Mouse (Mus musculus) stomach, embryonic 16.5 days (tissue): ENCODE measurements at regions not wholly inside any gene's neighbourhood (a gene's known extent, or its start where the extent isn't known, plus 50 kb on each side); places are given as distances from the start of the nearest gene placed in this dataset.

Source experiments
- ATAC-seq: fragments of 200-750 bp; cut with Nextera tagmentation; 2 replicates; pipeline ENCODE4 v1.8.0; 2017; ENCODE audit warnings: moderate number of reproducible peaks, moderate TSS enrichment; ENCODE audit not compliant: insufficient read depth, low FRiP score
- H3K27ac ChIP-seq: fragments of 300-500 bp; sonication (generic); 2 replicates; pipeline ENCODE4 v1.5.1; 2014; ENCODE audit warnings: low read length
- H3K27me3 ChIP-seq: fragments of 300-500 bp; sonication (generic); 2 replicates; pipeline ENCODE4 v1.6.1; 2014; ENCODE audit warnings: low read length, control low read depth, mixed read lengths; ENCODE audit not compliant: control insufficient read depth, insufficient read depth
- H3K36me3 ChIP-seq: fragments of 300-500 bp; sonication (generic); 2 replicates; pipeline ENCODE4 v1.6.1; 2014; ENCODE audit warnings: low read length; ENCODE audit not compliant: control insufficient read depth, insufficient read depth
- H3K4me1 ChIP-seq: fragments of 300-500 bp; sonication (generic); 2 replicates; pipeline ENCODE4 v1.6.1; 2014; ENCODE audit warnings: low read length, control low read depth, mixed read lengths; ENCODE audit not compliant: control insufficient read depth, insufficient read depth
- H3K4me2 ChIP-seq: fragments of 300-500 bp; sonication (generic); 2 replicates; pipeline ENCODE4 v1.6.1; 2014; ENCODE audit warnings: low read depth, low read length, mixed read lengths
- H3K4me3 ChIP-seq: fragments of 300-500 bp; sonication (generic); replicated peaks from 2 replicates; pipeline ENCODE4 v1.5.1; 2014; ENCODE audit warnings: mild to moderate bottlenecking, low read length
- H3K9ac ChIP-seq: fragments of 300-500 bp; sonication (generic); 2 replicates; pipeline ENCODE4 v1.6.1; 2014; ENCODE audit warnings: low read length
- H3K9me3 ChIP-seq: fragments of 300-500 bp; sonication (generic); replicated peaks from 2 replicates; pipeline ENCODE4 v1.6.1; 2016; ENCODE audit warnings: low read length, control low read depth; ENCODE audit not compliant: control insufficient read depth
- WGBS: fragments of 180-500 bp; shearing (Covaris S2); extraction: QIAGEN DNeasy Blood & Tissue Kit; methylation state at CpG from one replicate; pipeline ENCODE4 v1.1.7; 2014; 5-methylcytosine and 5-hydroxymethylcytosine counted together

GRCm38 (mm10) chr17:64943213-64943612 lies 107.3 kb upstream of the 4930583I09Rik start:
- Histone ChIP-seq H3K4me2 (no peak overlapping the region), H3K9me3 (no peaks in the 10 kb centered on the region), H3K27ac (no peak overlapping the region), H3K27me3 (no peaks in the 10 kb centered on the region), H3K4me1 (no peaks in the 10 kb centered on the region), H3K4me3 (no peak overlapping the region), H3K9ac (no peak overlapping the region), H3K36me3 (no peaks in the 10 kb centered on the region)
- no peak for ATAC-seq
- 49% methylated on average over 2 of the region's 2 CpGs for WGBS

GRCm38 (mm10) chr17:64941555-64941954 lies 105.7 kb upstream of the 4930583I09Rik start:
- Histone ChIP-seq H3K4me1 (no peaks in the 10 kb centered on the region), H3K4me3 (no peak overlapping the region), H3K9ac (no peak overlapping the region), H3K27ac (no peak overlapping the region), H3K36me3 (no peaks in the 10 kb centered on the region), H3K27me3 (no peaks in the 10 kb centered on the region), H3K9me3 (no peaks in the 10 kb centered on the region), H3K4me2 (no peak overlapping the region)
- WGBS, result 93% methylated on average over 6 of the region's 6 CpGs
- no peak for ATAC-seq

GRCm38 (mm10) chr17:64935683-64936082 lies 99.8 kb upstream of the 4930583I09Rik start:
- H3K9me3 ChIP-seq, result no peaks in the 10 kb centered on the region
- 61% methylated on average over 4 of the region's 4 CpGs for WGBS
- no peaks in the 10 kb centered on the region for H3K27me3 ChIP-seq
- no peak overlapping the region for H3K4me2 ChIP-seq
- no peak overlapping the region for H3K27ac ChIP-seq
- H3K4me1 ChIP-seq, result no peaks in the 10 kb centered on the region
- no peaks in the 10 kb centered on the region for H3K36me3 ChIP-seq
- no peak overlapping the region for H3K9ac ChIP-seq
- ATAC-seq, result peak; percentile 78; the same call in 1 of the 2 replicates
- H3K4me3 ChIP-seq, result no peak overlapping the region

GRCm38 (mm10) chr17:64934411-64934810 lies 98.5 kb upstream of the 4930583I09Rik start:
- H3K4me2 ChIP-seq, result no peak overlapping the region
- H3K27me3 ChIP-seq, result no peaks in the 10 kb centered on the region
- no peaks in the 10 kb centered on the region for H3K9me3 ChIP-seq
- H3K4me3 ChIP-seq, result no peak overlapping the region
- no peaks in the 10 kb centered on the region for H3K36me3 ChIP-seq
- H3K9ac ChIP-seq, result no peak overlapping the region
- WGBS, result 81% methylated on average over 1 of the region's 1 CpGs
- no peak for ATAC-seq
- H3K27ac ChIP-seq, result no peak overlapping the region
- H3K4me1 ChIP-seq, result no peaks in the 10 kb centered on the region

GRCm38 (mm10) chr17:64930816-64931428 lies 95.1 kb upstream of the 4930583I09Rik start:
- Histone ChIP-seq H3K4me1 (no peaks in the 10 kb centered on the region), H3K4me3 (no peak overlapping the region), H3K9ac (no peak overlapping the region), H3K36me3 (no peaks in the 10 kb centered on the region), H3K4me2 (no peak overlapping the region), H3K9me3 (no peaks in the 10 kb centered on the region), H3K27ac (no peak overlapping the region), H3K27me3 (no peaks in the 10 kb centered on the region)
- ATAC-seq, result no peak
- WGBS, result 57% methylated on average over 7 of the region's 7 CpGs

- WGBS, result 86% methylated on average over 5 of the region's 5 CpGs
- Histone ChIP-seq H3K4me3 (no peak overlapping the region), H3K27me3 (no peaks in the 10 kb centered on the region), H3K36me3 (no peaks in the 10 kb centered on the region), H3K9me3 (no peaks in the 10 kb centered on the region), H3K27ac (no peak overlapping the region), H3K9ac (no peak overlapping the region), H3K4me1 (no peaks in the 10 kb centered on the region), H3K4me2 (no peak overlapping the region)
- no peak for ATAC-seq
Measured at GRCm38 (mm10) chr17:64923762-64924161, 87.9 kb upstream of the 4930583I09Rik start.

- no peaks in the 10 kb centered on the region for H3K9me3 ChIP-seq
- no peak overlapping the region for H3K4me2 ChIP-seq
- H3K9ac ChIP-seq, result no peak overlapping the region
- no peaks in the 10 kb centered on the region for H3K27me3 ChIP-seq
- 71% methylated on average over 4 of the region's 4 CpGs for WGBS
- no peak overlapping the region for H3K27ac ChIP-seq
- no peaks in the 10 kb centered on the region for H3K36me3 ChIP-seq
- no peak for ATAC-seq
- no peak overlapping the region for H3K4me3 ChIP-seq
- H3K4me1 ChIP-seq, result no peaks in the 10 kb centered on the region
Measured at GRCm38 (mm10) chr17:64922235-64922634, 86.4 kb upstream of the 4930583I09Rik start.

- no peaks in the 10 kb centered on the region for H3K9me3 ChIP-seq
- ATAC-seq, result no peak
- 88% methylated on average over 2 of the region's 2 CpGs for WGBS
- no peaks in the 10 kb centered on the region for H3K36me3 ChIP-seq
- no peaks in the 10 kb centered on the region for H3K27me3 ChIP-seq
- no peaks in the 10 kb centered on the region for H3K4me1 ChIP-seq
- no peak overlapping the region for H3K4me2 ChIP-seq
- H3K9ac ChIP-seq, result no peak overlapping the region
- no peak overlapping the region for H3K27ac ChIP-seq
- no peak overlapping the region for H3K4me3 ChIP-seq
Measured at GRCm38 (mm10) chr17:64920236-64920635, 84.4 kb upstream of the 4930583I09Rik start.

- H3K4me2 ChIP-seq, result no peak overlapping the region
- no peak for ATAC-seq
- H3K36me3 ChIP-seq, result no peaks in the 10 kb centered on the region
- no peak overlapping the region for H3K27ac ChIP-seq
- H3K9me3 ChIP-seq, result no peaks in the 10 kb centered on the region
- H3K4me3 ChIP-seq, result no peak overlapping the region
- no peak overlapping the region for H3K9ac ChIP-seq
- no peaks in the 10 kb centered on the region; the same call in 1 of the 2 replicates for H3K27me3 ChIP-seq
- peaks cover 10% of the 10 kb centered on the region; the same call in 1 of the 2 replicates for H3K4me1 ChIP-seq
- WGBS, result 85% methylated on average over 4 of the region's 4 CpGs
Measured at GRCm38 (mm10) chr17:64917830-64918229, 82.0 kb upstream of the 4930583I09Rik start.
